Mouse (Mus musculus) embryonic fibroblast, embryonic 13.5 days (primary cell): ENCODE results near the gene Tshz2.

Source experiments
- CTCF ChIP-seq: IDR thresholded peaks from 2 replicates; pipeline ENCODE4 v1.5.1; 2011; ENCODE audit warnings: mild to moderate bottlenecking, control low read depth, low read length, moderate library complexity, borderline replicate concordance; ENCODE audit not compliant: insufficient read depth
- POLR2A ChIP-seq: IDR thresholded peaks from 2 replicates; pipeline ENCODE4 v1.6.1; 2011; ENCODE audit warnings: low read depth, mild to moderate bottlenecking, control low read depth, low read length, moderate library complexity

GRCm38 (mm10) chr2:169871436-169872060 lies 238.7 kb downstream of the Tshz2 start:
- TF ChIP-seq CTCF = no peak
- no peak for TF ChIP-seq POLR2A
